Mouse (Mus musculus) fat pad, adult 2 months (tissue): Measurements from ENCODE around the gene Ctnna3.
"Not testable (repeated sequence)": the region's sequence is repeated elsewhere in the genome, so short reads cannot be mapped to it uniquely, and the experiment has no call there.

Source experiments
- DNase-seq: peaks from one replicate; pipeline ENCODE4 v3.0.0-alpha.2; 2011; ENCODE audit warnings: low read depth, low spot score; ENCODE audit errors: extremely low read depth

The Ctnna3 gene

GRCm38 (mm10) chr10:63429785-63430305, at the start of gene Ctnna3:
Gene Ctnna3 (plus strand): TSS chr10:63430098.
- DNase-seq, result peak; percentile 52

GRCm38 (mm10) chr10:63381498-63382280, 48.2 kb upstream of the Ctnna3 start, which contains the start of gene Sirt1:
Gene Sirt1 (minus strand): TSS chr10:63381704.
- DNase-seq, result no peak

GRCm38 (mm10) chr10:63382372-63383279, 47.3 kb upstream of the Ctnna3 start, which contains the start of gene Dnajc12:
Gene Dnajc12 (plus strand): TSS chr10:63382443.
- DNase-seq, result peak; percentile 76

GRCm38 (mm10) chr10:63385897-63386296, 44.0 kb upstream of the Ctnna3 start:
- not testable (repeated sequence) for DNase-seq

GRCm38 (mm10) chr10:63386444-63386843, 43.5 kb upstream of the Ctnna3 start:
- DNase-seq, result no peak

- DNase-seq, result no peak
Measured at GRCm38 (mm10) chr10:63386991-63387390, 42.9 kb upstream of the Ctnna3 start.

- no peak for DNase-seq
Measured at GRCm38 (mm10) chr10:63388948-63389347, 41.0 kb upstream of the Ctnna3 start.

- DNase-seq, result no peak
Measured at GRCm38 (mm10) chr10:63396963-63397362, 32.9 kb upstream of the Ctnna3 start.

GRCm38 (mm10) chr10:63402731-63403504, 27.0 kb upstream of the Ctnna3 start:
- no peak for DNase-seq

GRCm38 (mm10) chr10:63403636-63404035, 26.3 kb upstream of the Ctnna3 start:
- DNase-seq, result no peak

- DNase-seq, result no peak
Measured at GRCm38 (mm10) chr10:63410162-63410956, 19.5 kb upstream of the Ctnna3 start.

GRCm38 (mm10) chr10:63411674-63412073, 18.2 kb upstream of the Ctnna3 start:
- not testable (repeated sequence) for DNase-seq

- DNase-seq, result no peak
Measured at GRCm38 (mm10) chr10:63412756-63413155, 17.1 kb upstream of the Ctnna3 start.

GRCm38 (mm10) chr10:63415287-63415686, 14.6 kb upstream of the Ctnna3 start:
- DNase-seq, result no peak

- peak; percentile 39 for DNase-seq
Measured at GRCm38 (mm10) chr10:63415850-63416249, 14.0 kb upstream of the Ctnna3 start.

GRCm38 (mm10) chr10:63417061-63417460, 12.8 kb upstream of the Ctnna3 start:
- no peak for DNase-seq

- no peak for DNase-seq
Measured at GRCm38 (mm10) chr10:63421739-63422735, 7.9 kb upstream of the Ctnna3 start, which contains the start of gene Gm7075. Gene Gm7075 (minus strand): TSS chr10:63421789.

- DNase-seq, result no peak
Measured at GRCm38 (mm10) chr10:63422736-63422992, 7.2 kb upstream of the Ctnna3 start.
